Mouse (Mus musculus) bone marrow macrophage, adult 2 months (primary cell): Measurements from ENCODE around the gene Pou3f1.

ENCODE experiments used
- CTCF ChIP-seq: IDR thresholded peaks from 2 replicates; pipeline ENCODE4 v1.5.1; 2012; ENCODE audit warnings: low read depth, mild to moderate bottlenecking, low read length, moderate library complexity
- POLR2A ChIP-seq: IDR thresholded peaks from 2 replicates; pipeline ENCODE4 v1.6.1; 2012; ENCODE audit warnings: mild to moderate bottlenecking, low read depth, low read length, borderline replicate concordance

- TF ChIP-seq CTCF (no peak), POLR2A (no peak)
Observed at GRCm38 (mm10) chr4:124694572-124694971, 38.0 kb downstream of the Pou3f1 start.
